Comparison of ENCODE assay signal across 20 mouse cellular contexts in the genomic region with DNA sequence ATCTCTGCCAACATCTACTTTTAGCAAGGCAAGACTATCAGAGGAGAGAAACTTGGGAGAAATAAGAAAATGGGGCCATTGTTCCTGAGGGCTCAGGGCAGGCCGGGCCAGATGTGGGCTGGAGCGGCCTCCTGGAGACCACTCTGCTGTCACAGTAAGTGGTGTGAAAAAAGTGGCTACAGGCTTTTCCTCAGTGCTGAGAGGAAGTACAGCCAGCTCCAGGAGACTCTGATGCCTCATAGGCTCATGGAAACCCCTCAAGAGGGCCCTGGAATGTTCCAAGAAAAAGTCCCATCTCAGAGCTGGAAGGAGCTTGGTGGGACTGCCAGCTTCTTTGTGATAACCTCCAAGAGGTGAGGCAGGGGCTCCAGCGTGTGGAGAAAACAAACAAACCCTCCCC. TPM values are rescaled to one million over a fixed set of nuclear protein-coding genes. Genes with fewer than 3 reads are reported as not detected.
DNase-seq lines count a peak whose midpoint lies in the region; ATAC-seq lines count a peak whose summit lies in the region.
"Had no signal": no experiment of that assay in that cellular context is flagged by ENCODE, and none has a peak within 500 bp of the region (broad histone marks: within the 10 kb centered on the region; RNA-seq: fewer than 3 reads in every experiment).

No protein-coding gene starts in this region.

- 0 out of 2 replicates have a peak, but pooled peaks cover 4% of the 10 kb centered on the region for H3K36me3 ChIP-seq in hindbrain, embryonic 12.5 days
- H3K36me3 ChIP-seq in hindbrain, embryonic 14.5 days (replicated peaks; ENCODE audit: control insufficient read depth, insufficient read depth), result no peaks in the 10 kb centered on the region
- no peaks in the 10 kb centered on the region for H3K36me3 ChIP-seq in neural tube, embryonic 13.5 days
- H3K36me3 ChIP-seq in limb, embryonic 10.5 days, result no peaks in the 10 kb centered on the region
- H3K36me3 ChIP-seq: midbrain, embryonic 13.5 days; neural tube, embryonic 15.5 days had no signal

- H3K9me3 ChIP-seq in hindbrain, embryonic 12.5 days (replicated peaks), result no peaks in the 10 kb centered on the region
- no peaks in the 10 kb centered on the region for H3K9me3 ChIP-seq in hindbrain, embryonic 14.5 days (ENCODE audit: control insufficient read depth, low read length)
- H3K9me3 ChIP-seq in neural tube, embryonic 13.5 days, result no peaks in the 10 kb centered on the region
- no peaks in the 10 kb centered on the region for H3K9me3 ChIP-seq in limb, embryonic 10.5 days (replicated peaks)
- H3K9me3 ChIP-seq: midbrain, embryonic 13.5 days; neural tube, embryonic 15.5 days had no signal

- 51% methylated on average over 3 of the region's 3 CpGs for WGBS in hindbrain, embryonic 12.5 days
- 56% methylated on average over 3 of the region's 3 CpGs for WGBS in hindbrain, embryonic 14.5 days
- WGBS in neural tube, embryonic 13.5 days, result 56% methylated on average over 3 of the region's 3 CpGs
- 71% methylated on average over 3 of the region's 3 CpGs for WGBS in limb, embryonic 10.5 days

- peaks cover 20% of the 10 kb centered on the region for H3K4me1 ChIP-seq in hindbrain, embryonic 12.5 days
- H3K4me1 ChIP-seq in hindbrain, embryonic 14.5 days (replicated peaks; ENCODE audit: control insufficient read depth, insufficient read depth, low read length), result 0 out of 2 replicates have a peak, but pooled peaks cover 8% of the 10 kb centered on the region
- H3K4me1 ChIP-seq in neural tube, embryonic 13.5 days (replicated peaks), result peaks cover 23% of the 10 kb centered on the region
- H3K4me1 ChIP-seq in limb, embryonic 10.5 days, result peaks cover 34% of the 10 kb centered on the region

- 0 out of 2 replicates have a peak overlapping the region, but pooled peaks have one; percentile 37 for H3K27ac ChIP-seq in hindbrain, embryonic 12.5 days
- H3K27ac ChIP-seq in hindbrain, embryonic 14.5 days, result no peak overlapping the region
- peak overlapping the region; percentile 0 for H3K27ac ChIP-seq in neural tube, embryonic 13.5 days (replicated peaks)
- H3K27ac ChIP-seq in limb, embryonic 10.5 days, result peak overlapping the region; percentile 74
- H3K27ac ChIP-seq: midbrain, embryonic 13.5 days; neural tube, embryonic 15.5 days had no signal

- H3K4me3 ChIP-seq in hindbrain, embryonic 12.5 days, result no peak overlapping the region
- no peak overlapping the region for H3K4me3 ChIP-seq in hindbrain, embryonic 14.5 days (replicated peaks; ENCODE audit: low read length)
- H3K4me3 ChIP-seq in neural tube, embryonic 13.5 days, result no peak overlapping the region
- no peak overlapping the region for H3K4me3 ChIP-seq in limb, embryonic 10.5 days
- H3K4me3 ChIP-seq: erythroblast, embryonic 14.5 days; midbrain, embryonic 13.5 days; neural tube, embryonic 15.5 days had no signal

- DNase-seq in hindbrain, embryonic 14.5 days (ENCODE audit: low spot score), result no peak
- DNase-seq in neural tube, embryonic 10.5 days (ENCODE audit: extremely low spot score, low spot score), result no peak
- no peak for DNase-seq in limb, embryonic 10.5 days (ENCODE audit: low spot score)
- no peak for DNase-seq in thymus, adult 18-20 months
- DNase-seq: adrenal gland, postnatal 25 days; B cell, adult 2 months; cerebellum, adult 11 months; cerebellum, postnatal 10 days; heart, postnatal 14 days; kidney, adult 2 months; kidney, postnatal 25 days; liver, postnatal 0 days had no signal

- H3K27me3 ChIP-seq in hindbrain, embryonic 12.5 days, result no peaks in the 10 kb centered on the region
- H3K27me3 ChIP-seq in hindbrain, embryonic 14.5 days (ENCODE audit: control insufficient read depth, insufficient read depth, low read length), result no peaks in the 10 kb centered on the region
- H3K27me3 ChIP-seq in neural tube, embryonic 13.5 days, result no peaks in the 10 kb centered on the region
- H3K27me3 ChIP-seq in limb, embryonic 10.5 days (ENCODE audit: low read depth, poor library complexity, severe bottlenecking), result no peaks in the 10 kb centered on the region
- H3K27me3 ChIP-seq: midbrain, embryonic 13.5 days; neural tube, embryonic 15.5 days had no signal

- no peak for ATAC-seq in hindbrain, embryonic 12.5 days (ENCODE audit: low FRiP score)
- ATAC-seq in hindbrain, embryonic 14.5 days (ENCODE audit: low FRiP score), result no peak
- no peak for ATAC-seq in neural tube, embryonic 13.5 days (ENCODE audit: low read depth)
- ATAC-seq in erythroblast, adult 5-6 weeks (replicated peaks; ENCODE audit: low FRiP score, poor library complexity, severe bottlenecking), result no peak
- ATAC-seq: forebrain, embryonic 16.5 days; liver, postnatal 0 days; midbrain, embryonic 13.5 days had no signal

- H3K9ac ChIP-seq in hindbrain, embryonic 12.5 days, result no peak overlapping the region
- H3K9ac ChIP-seq in hindbrain, embryonic 14.5 days, result no peak overlapping the region
- H3K9ac ChIP-seq in neural tube, embryonic 13.5 days, result 0 out of 2 replicates have a peak overlapping the region, but pooled peaks have one; percentile 0
- H3K9ac ChIP-seq: liver, postnatal 0 days; midbrain, embryonic 13.5 days; neural tube, embryonic 15.5 days had no signal

- H3K4me2 ChIP-seq in hindbrain, embryonic 12.5 days (replicated peaks), result no peak overlapping the region
- no peak overlapping the region for H3K4me2 ChIP-seq in hindbrain, embryonic 14.5 days (replicated peaks)
- no peak overlapping the region for H3K4me2 ChIP-seq in neural tube, embryonic 13.5 days
- H3K4me2 ChIP-seq: heart, embryonic 11.5 days; midbrain, embryonic 13.5 days; neural tube, embryonic 15.5 days had no signal

RNA-seq across cellular contexts. Expression of a gene that starts 27.8 kb away (rescaled TPM):
- polyA plus RNA-seq in hindbrain, embryonic 12.5 days (2016; fragmentation: Nextera tagmentation; extraction: Ambion mirVana), result 15.2 and 20.2 TPM in 2 replicates
- polyA plus RNA-seq in hindbrain, embryonic 14.5 days (2014; fragmentation: Nextera tagmentation; extraction: Ambion mirVana), result 7.9 and 10.0 TPM in 2 replicates
- 13.2 and 18.2 TPM in 2 replicates for polyA plus RNA-seq in neural tube, embryonic 13.5 days (2015; fragmentation: Nextera tagmentation; extraction: Ambion mirVana)
- polyA plus RNA-seq in limb, embryonic 10.5 days (2016; fragmentation: Nextera tagmentation; extraction: Ambion mirVana), result 6.9 and 7.7 TPM in 2 replicates
- total RNA-seq in erythroblast, adult 5-6 weeks (2015; ENCODE audit: low replicate concordance), result not detected in 2 replicates
- 0.09 and 0.28 TPM in 2 replicates for total RNA-seq in erythroblast, adult 5-6 weeks (2017; ENCODE audit: low replicate concordance)
- polyA plus RNA-seq: erythroblast, embryonic 14.5 days had no signal
